Mouse (Mus musculus) liver (tissue): ENCODE data around the gene Phf21a.
A peak's percentile ranks its signal among the peaks of the same experiment; 100 is the strongest.
"Not testable (repeated sequence)": the region's sequence is repeated elsewhere in the genome, so short reads cannot be mapped to it uniquely, and the experiment has no call there.

Experiments
- DNase-seq: peaks from one replicate; pipeline ENCODE4 v3.0.0-alpha.2; 2020; ENCODE audit warnings: mixed read lengths

The Phf21a gene

DNA sequence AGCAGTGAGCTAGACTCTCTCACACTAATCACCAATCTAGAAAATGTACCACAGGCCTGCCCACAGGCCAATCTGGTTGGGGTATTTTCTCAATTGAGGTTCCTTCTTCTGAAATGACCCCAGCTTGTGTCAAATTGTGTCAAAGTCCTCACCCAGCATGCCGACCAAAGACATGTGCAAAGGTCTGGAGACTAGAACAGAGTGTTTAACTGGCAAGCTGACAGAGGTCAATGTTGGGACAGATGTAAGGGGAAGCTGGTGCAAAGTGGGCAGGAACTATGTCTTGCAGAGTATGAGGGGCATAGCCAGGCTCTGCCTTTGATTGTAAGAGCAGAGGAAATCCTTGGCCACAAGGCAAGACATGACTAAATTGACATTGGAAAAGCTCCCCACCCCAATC, 7.2 kb upstream of the Phf21a start:
- DNase-seq, result no peak

DNA sequence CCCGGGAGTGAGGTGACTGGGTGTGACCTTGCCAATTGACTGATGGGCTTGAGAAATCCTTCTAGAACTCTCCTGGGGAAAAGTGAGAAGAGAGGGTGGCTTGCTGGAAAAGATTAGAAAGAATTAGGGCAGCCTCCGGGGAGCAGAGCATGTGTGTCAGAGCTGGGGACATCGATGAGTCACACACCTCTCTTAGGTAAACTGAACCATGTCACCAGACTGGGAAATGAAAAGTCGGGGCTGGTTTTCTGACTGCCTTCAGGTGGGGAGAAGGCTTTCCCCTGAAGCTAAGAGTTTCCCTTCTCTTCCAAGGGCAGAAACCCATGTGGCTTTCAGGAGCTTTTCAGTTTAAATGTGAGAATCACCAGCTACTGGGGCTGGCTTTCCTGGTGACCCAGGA, 5.9 kb upstream of the Phf21a start:
- no peak for DNase-seq

DNA sequence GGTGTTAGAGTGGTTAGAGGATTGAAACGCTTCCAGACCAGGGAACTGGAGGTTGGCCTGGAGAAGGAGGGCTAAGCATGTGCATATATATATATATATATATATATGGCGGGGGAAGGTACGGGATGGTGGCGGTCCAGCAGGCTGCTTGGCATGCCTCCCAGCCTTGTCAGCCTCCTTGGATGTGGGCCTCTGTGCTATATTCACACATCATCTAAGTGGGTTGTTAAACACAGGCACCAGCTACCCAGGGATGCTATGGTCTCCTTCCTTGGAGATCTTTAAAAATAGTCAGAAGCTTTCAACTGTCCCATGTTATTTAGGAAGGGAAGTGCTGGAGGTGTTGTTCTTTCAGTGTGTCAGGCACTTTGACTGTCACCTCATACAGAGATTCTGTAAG, 3.1 kb upstream of the Phf21a start:
- DNase-seq, result no peak

DNA sequence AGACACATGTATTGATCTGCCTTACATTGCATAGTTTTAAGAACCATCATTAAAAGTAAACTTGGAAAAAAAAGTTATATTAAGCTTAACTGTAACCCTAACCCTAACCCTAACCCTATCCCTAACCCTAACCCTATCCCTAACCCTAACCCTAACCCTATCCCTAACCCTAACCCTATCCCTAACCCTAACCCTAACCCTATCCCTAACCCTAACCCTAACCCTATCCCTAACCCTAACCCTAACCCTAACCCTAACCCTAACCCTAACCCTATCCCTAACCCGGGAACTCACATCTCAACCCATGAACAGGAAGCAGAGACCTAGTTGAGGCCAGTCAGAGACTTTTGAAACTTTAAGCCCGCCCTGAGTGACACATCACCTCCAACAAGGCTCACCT, 586 bp downstream of the Phf21a start:
- not testable (repeated sequence) for DNase-seq

DNA sequence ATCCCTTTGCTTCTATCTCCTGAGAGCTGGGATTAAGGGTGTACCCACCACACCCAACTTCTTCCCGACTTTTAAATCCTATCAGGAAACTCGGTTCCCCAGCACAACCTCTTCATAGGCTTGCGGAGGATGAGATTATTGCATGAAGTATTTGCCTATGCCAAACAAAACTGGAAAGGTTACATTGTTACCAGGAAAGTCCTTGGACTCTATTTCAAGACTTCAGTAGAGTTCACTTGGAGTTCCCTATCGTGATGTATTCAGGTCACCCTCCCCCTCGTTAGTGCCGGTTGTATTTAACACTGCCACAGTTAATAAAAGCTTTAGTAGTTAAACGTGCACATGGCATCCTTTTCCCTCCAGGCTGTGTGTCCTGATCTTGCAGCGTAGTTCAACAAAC, 1.2 kb downstream of the Phf21a start:
- no peak for DNase-seq

DNA sequence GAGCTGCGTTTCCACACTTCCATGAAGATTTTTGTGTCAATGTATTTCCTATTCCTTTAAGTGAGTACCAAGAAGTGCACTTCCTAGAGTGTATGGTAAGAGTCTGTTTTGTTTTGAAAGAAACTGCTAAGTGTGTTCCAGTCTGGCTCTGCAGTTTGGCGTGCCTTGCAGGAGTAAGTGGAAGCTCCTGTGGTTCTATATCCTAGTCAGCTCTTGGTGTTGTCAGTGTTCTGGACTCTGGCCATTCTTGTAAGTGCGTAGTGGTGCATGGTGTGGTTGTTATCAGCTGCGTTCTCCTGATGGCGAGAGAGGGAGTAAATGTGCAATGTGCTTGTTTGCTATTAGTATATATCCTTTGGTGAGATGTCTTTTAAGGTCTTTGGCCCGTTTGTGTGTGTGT, 7.9 kb downstream of the Phf21a start:
- no peak for DNase-seq

DNA sequence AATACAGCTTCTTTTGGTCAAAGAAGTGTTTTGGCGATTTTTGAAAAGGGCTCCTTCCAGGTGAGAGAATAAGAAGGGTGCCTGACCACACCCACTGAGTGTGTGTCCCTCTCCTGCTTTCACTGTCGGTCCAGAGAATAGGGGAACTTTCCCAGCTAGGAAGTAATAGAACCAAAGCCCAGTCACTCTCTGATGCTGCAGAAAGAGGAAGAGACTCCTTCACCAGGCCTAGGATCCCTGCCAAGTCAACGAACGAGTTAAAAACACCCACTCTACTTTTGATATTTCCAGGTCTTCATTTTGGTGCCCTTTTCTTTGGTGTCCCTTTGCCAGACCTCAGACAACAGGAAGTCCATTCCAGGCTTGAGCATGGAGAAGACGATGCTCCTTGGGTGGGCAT, 31.6 kb downstream of the Phf21a start:
- DNase-seq, result no peak

DNA sequence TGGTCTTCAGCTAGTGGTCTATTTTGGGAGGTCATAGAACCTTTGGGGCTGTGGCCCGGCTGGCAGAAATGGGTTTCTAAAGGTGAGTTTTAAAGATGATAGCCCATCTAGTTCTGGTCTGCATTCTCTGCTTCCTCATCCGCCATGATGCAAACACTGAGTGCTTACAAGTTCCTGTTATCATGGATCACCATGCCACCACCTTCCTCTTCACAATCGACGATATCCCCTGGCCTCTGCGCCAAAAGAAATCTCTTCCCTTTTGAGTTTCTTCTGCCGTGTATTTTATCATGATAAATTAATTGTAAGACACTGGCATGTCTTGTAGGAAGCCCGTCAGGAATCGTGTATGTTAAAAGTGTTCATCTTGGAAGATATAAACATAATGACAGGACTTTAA, 32.4 kb downstream of the Phf21a start:
- DNase-seq, result no peak

DNA sequence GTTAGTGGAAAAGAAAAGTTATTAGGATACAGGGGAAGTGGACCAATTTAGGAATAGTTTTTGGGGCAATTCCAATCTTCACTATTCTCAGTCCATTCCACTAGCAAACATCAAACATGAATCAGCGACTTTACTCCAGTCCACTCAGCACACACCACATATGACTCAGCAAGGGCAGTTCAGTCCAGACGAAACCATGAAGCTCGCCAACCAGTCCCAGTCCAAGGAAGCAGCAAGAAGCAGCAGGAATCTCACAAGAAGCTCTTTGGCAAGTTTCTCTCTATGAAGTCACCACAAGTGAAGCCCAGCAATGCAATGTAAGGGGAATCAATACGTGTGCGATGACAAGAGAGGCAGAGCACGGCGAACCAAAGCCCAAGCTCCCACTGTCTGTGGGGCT, 37.2 kb downstream of the Phf21a start:
- no peak for DNase-seq

DNA sequence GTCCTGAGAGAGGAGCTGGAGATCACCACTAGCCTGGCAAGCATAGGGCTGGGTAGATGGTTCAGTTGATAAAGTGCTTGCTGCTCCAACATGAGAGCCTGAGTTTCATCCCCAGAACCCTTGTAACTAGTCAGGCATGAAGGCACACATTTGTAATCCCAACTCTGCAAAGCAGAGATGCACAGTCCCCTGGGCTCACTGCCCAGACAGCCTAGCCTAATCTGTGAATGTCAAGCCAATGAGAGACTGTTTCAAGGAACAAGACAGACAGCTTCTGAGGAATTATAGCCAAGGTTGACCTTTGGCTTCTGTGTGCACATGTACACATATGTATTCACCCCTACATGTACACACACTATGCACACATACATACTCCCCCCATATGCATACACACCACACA, 45.8 kb downstream of the Phf21a start:
- no peak for DNase-seq

DNA sequence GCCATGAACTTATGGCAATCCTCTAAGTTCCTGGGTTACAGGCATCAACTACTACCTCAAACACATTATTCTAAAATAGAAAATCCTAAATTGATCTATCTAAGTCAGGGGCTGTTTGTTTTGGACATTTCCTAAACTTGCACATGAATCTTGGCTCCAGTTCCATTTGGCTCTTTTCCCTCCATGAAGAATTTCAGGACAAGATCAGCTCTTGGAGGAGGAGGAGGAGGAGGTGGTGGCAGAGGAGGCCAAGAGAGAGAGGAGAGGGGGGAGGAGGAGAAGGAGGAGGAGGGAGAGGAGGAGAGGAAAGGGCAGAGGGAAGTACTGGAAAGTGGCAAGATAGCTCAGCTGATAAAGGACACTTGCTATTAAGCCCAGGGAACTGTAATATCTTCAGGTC, 46.4 kb downstream of the Phf21a start:
- no peak for DNase-seq

DNA sequence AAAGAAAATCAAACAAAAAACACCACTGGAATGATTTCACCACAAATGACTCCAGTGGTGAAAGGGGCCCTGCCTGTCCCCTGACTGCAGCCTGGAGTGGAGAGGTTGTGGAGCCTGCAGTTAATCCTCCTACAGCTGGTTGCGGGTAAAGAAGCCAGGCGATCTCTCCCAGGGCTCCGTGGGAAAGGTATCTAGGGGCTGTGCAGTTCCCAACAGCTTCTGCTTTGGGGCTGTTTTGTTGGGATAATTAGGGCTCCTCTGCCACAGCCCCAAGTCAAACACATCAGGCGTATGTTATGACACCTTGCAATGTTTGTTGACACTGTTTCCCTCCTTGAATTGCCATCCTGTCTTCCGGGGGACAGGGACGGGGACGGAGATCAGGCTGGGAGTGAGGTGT, 47.5 kb downstream of the Phf21a start:
- no peak for DNase-seq

DNA sequence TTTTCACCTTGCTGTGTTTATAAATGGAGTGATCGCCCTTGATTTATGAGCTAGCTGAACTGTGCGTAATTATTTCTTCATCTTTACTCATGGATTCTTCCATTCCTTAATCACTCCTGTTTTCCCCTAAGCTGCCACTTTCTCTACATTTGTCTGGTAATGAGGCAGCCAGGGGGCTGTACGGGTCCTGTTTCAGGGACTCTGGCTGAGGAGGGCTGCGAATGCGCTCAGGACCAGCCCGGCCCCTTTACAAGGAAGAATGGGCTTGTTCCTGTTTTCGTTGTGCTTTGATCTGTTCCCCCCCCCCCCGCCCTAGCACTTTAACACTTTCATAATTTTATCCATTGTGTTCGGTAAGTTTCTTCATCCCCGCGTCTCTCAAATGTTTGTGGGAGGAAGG, 48.2 kb downstream of the Phf21a start:
- DNase-seq, result no peak

DNA sequence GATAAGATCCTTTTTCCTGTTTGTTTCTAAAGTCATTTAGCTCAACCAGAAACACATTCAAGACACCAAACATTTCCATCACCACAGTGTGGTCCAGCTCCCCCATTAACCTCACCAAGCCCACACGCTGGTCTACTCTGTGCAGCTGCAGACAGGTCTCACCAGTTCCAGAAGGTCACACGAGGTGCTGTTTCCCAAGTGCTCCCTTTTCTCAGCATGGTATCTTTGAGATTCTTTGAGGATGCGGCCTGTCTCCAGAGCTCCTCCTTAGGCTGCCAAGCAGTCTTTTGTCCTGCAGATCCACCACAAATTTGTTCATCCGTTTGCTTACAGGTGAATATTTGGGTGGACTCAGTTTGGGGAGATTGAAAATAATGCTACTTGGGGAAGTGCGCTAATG, 51.0 kb downstream of the Phf21a start:
- no peak for DNase-seq

DNA sequence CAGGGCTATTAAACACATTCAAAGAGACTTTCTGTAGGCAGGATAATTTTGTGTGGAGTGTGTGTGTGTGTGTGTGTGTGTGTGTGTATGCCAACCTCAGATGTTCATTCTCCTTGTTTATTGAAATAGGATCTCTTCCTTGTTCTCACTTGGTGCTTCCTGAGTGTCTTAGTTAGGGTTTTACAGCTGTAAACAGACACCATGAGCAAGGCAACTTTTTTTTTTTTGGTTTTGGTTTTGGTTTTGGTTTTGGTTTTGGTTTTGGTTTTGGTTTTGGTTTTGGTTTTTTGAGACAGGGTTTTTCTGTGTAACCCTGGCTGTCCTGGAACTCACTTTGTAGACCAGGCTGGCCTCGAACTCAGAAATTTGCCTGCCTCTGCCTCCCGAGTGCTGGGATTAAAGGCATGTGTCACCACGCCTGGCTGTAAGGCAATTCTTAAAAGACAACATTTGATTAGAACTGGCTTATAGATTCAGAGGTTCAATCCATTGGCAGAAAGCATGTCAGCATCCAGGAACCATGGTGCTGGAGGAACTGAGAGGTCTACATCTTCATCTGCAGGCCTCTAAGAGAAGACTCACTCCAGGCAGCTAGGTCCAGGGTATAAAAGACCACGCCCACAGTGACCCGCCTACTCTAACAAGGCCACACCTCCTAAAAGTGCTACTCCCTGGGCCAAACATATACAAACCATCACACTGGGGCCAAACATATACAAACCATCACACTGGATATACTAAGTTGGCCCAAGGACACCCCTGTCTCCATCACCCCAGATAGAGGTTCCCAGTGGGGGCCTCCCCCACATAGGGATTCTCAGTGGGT, 55.2 kb downstream of the Phf21a start:
- peak; percentile 23 for DNase-seq

DNA sequence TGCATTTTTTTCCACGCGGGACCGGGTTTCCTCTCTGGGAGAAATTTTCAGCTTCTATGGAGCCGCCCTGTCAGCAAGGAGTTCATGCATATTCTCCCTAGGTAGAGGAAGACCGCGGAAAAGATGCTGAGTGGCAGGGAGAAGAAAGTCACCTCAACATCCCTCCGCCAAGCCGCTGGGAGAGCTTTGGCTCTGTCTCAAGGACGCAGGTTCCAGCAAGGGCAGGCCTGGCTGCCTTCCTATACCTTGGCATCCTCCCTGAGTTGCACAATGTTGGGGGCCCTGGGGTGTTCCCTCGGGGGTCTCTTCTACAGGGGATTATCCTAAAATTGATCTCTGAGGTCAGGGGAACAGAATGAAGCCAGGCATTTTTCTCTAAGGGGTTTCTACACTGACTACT, 71.4 kb downstream of the Phf21a start:
- DNase-seq, result no peak

DNA sequence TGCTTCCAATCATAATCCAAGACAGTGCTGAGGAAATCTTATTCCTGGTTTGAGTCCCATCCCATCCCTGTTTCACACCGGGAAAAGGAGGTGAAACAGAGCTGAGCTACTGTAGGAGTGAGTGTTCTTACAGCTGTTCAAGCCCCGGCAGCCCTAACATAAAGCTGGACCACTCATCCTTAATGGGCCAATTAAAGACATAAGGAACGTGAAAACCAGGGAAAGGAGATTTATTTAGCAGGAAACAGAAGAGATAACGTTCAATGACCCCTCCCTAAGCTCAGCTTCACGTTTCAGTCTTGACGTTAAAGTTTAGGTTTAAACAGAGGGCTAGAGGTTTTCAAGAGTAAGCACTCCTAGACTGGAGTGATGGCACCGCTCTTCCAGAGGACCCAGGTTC, 74.0 kb downstream of the Phf21a start:
- DNase-seq, result no peak

DNA sequence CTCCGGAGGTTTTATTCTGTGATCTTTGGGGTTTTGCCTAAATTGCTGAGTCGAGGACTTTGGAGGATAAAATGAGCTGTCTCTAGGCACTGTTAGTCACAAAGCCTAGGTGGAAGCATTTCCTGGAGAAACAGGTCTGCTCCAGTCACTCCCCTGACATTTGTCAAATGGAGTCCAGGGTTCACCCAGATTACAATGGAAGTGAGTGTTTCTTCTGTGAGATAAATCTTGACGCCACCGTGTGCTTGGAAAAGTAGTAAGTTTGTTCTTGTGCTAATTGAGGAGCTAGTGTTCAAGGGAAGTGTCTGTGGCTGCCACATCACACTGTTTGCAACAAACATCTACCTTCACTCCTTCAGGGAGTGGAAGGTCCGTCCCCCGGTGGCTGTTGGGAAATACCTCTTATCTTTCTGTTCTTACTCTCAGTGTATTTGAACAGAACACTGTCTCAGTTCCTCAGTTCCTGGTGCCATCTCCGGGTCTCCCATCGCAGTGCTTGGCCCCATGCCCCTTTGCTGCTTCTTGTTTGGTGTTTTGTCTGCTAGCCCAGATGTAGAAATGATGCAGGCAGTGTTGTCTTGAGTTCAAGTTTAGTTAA, 78.2 kb downstream of the Phf21a start:
- no peak for DNase-seq

DNA sequence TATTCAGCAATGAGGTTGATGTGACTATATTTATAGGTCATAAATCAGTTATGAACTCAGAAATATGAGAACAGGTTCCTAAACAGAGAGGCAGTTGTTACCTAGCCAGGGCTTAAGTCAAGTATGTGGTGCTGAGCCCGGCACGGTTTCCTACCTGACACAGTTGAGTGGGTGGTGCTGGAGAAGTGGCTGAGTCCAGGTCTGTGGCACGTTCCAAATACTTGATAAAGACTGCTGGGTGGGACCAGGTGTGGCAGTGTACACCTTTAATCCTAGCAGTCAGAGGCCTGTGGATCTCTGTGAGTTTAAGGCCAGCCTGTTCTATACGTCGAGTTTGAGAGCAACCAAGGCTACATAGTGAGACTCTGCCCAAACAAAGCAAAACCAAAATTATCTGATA, 79.4 kb downstream of the Phf21a start:
- DNase-seq, result no peak

DNA sequence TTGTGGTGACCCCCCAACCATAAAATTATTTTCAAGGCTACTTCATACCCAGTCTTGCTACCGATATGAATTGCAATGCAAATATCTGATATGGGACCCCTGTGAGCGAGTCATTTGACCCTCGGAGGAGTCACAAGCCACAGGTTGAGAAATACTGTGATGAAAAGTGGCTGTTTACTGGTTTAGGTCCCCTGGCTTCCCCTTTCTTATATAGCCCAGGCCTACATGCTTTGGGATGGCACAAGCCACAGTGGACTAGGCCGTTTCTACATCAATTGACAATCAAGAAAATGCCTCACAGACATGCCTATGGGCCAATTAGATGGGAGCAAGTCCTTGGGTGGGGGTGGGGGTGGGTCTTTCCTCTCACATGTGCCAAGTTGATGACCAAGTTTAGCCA, 80.3 kb downstream of the Phf21a start:
- DNase-seq, result no peak

DNA sequence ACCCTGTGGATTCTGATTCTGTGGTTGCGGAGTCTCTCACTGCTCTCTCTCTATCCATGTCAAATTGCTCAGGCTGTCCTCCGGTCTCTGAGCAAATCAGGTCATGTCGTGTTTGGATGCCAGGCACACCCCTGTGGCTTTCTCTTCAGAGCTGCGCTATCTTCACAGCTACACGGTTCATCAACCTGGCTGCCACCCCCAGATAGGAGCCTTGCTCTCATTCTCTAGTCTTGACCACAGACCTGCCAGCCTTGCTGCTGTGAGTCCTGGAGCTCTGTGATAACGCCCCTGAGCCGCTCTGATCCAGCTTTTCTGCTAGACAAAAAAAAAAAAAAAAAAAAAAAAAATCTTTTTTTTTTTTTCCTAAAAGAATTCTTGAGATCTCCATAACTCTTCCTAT, 81.3 kb downstream of the Phf21a start:
- DNase-seq, result peak; percentile 75

DNA sequence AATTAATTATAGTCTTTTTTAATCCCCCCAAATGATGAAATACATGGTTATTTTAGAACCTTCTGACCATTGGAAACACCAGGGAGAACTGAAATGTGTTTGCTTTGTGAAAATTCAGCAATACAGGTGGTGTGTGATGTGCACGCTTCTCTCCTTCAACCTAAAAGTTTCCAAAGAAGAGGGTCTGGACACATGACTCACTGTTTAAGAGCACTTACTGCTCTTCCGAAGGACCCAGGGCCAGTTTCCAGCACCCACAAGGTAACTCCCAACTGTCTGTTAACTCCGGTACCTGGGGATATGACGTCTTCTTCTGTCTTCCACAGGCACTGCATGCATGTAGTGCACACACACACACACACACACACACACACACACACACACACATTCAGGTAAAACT, 82.1 kb downstream of the Phf21a start:
- DNase-seq, result no peak

DNA sequence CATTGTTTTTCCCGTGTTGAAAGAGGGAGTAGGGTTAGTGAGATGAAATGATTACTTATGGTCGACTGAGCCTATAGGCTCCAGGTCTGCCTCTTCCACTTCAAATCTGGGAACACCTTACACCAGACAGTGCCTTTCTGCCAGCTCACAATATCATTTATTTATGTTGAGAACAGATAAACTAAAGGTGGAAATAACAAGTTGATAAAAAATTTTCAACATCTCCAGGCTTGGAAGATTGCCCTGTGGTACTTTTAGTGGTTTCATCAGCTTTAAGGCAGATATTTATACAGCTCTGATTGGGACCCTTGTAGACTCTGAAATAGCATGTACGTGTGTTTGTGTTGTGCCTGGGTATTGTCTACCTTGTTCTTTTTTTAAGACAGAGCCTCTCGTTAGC, 83.4 kb downstream of the Phf21a start:
- DNase-seq, result no peak

DNA sequence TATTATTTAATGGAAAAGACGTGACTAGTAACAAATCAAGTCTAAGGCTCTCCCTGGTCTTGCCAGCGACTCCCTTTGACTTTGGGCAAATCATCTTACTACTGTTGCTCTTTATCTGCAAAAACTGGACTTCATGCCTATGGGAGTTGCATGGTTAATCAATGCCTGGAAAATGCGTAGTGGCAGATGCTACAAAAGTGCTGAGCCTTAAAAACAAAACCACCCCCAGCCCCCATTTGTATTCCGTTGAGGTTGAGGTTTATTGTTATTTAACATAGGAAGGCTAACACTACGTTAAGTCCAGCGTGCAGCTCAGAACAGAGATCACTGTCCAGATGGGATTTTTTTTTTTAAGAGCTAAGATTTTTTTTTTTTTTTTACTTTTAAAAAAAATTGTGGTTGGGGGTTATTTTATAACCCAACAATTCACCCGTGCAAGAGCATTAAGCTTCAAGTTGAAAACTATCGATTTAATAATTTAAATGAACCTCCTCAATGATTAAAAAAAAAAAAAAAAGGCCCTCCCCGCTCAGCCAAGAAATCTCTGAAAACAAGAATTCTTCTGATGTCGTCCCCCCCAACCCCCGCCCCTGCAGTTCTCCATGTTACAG, 89.3 kb downstream of the Phf21a start:
- DNase-seq, result no peak
